Mouse (Mus musculus): ENCODE results near the gene Gm13290. TPM values are rescaled to one million over a fixed set of nuclear protein-coding genes. Genes with fewer than 3 reads are reported as not detected.
"Not testable (repeated sequence)": the region's sequence is repeated elsewhere in the genome, so short reads cannot be mapped to it uniquely, and the experiment has no call there.

Gene Gm13290
- polyA plus RNA-seq (2015; fragmentation: Nextera tagmentation; extraction: Ambion mirVana), result 0.23 TPM in 1 of 2 replicates, not detected in the other

GRCm38 (mm10) chr4:88773534-88773933, at the start of gene Gm13290:
Gene Gm13290 (plus strand): TSS chr4:88773834.
- not testable (repeated sequence) for H3K27me3 ChIP-seq; H3K36me3 ChIP-seq; H3K27ac ChIP-seq; H3K4me3 ChIP-seq (replicated peaks); ATAC-seq (replicated peaks; ENCODE audit: low FRiP score); H3K4me1 ChIP-seq; H3K9me3 ChIP-seq (replicated peaks); H3K4me2 ChIP-seq; H3K9ac ChIP-seq
- no CpG with 5 or more reads among the region's 32 CpGs for WGBS

GRCm38 (mm10) chr4:88726727-88727126, 46.9 kb upstream of the Gm13290 start:
- no peak overlapping the region for H3K9ac ChIP-seq
- H3K27me3 ChIP-seq, result no peaks in the 10 kb centered on the region
- ATAC-seq (replicated peaks; ENCODE audit: low FRiP score), result no peak
- no peaks in the 10 kb centered on the region for H3K36me3 ChIP-seq
- no peak overlapping the region for H3K4me3 ChIP-seq (replicated peaks)
- H3K4me2 ChIP-seq, result no peak overlapping the region
- no peaks in the 10 kb centered on the region for H3K9me3 ChIP-seq (replicated peaks)
- 80% methylated on average over 6 of the region's 6 CpGs for WGBS
- 0 out of 2 replicates have a peak, but pooled peaks cover 2% of the 10 kb centered on the region for H3K4me1 ChIP-seq
- H3K27ac ChIP-seq, result no peak overlapping the region

- Histone ChIP-seq H3K9me3 (replicated peaks) (no peaks in the 10 kb centered on the region), H3K27me3 (no peaks in the 10 kb centered on the region), H3K27ac (no peak overlapping the region), H3K9ac (no peak overlapping the region), H3K4me2 (no peak overlapping the region), H3K4me1 (0 out of 2 replicates have a peak, but pooled peaks cover 2% of the 10 kb centered on the region), H3K36me3 (no peaks in the 10 kb centered on the region), H3K4me3 (replicated peaks) (no peak overlapping the region)
- 6% methylated on average over 1 of the region's 1 CpGs for WGBS
- ATAC-seq (replicated peaks; ENCODE audit: low FRiP score), result no peak; the same call in 1 of the 2 replicates
These were observed 46.3 kb upstream of the Gm13290 start for GRCm38 (mm10) chr4:88727324-88727723.

- no peaks in the 10 kb centered on the region for H3K4me1 ChIP-seq
- no peak overlapping the region for H3K4me3 ChIP-seq (replicated peaks)
- H3K4me2 ChIP-seq, result no peak overlapping the region
- H3K9me3 ChIP-seq (replicated peaks), result no peaks in the 10 kb centered on the region
- no peak overlapping the region for H3K9ac ChIP-seq
- H3K27ac ChIP-seq, result no peak overlapping the region
- WGBS, result 1% methylated on average over 2 of the region's 2 CpGs
- 0 out of 2 replicates have a peak, but pooled peaks cover 4% of the 10 kb centered on the region for H3K27me3 ChIP-seq
- no peaks in the 10 kb centered on the region for H3K36me3 ChIP-seq
- 0 out of 2 replicates have a peak, but pooled peaks have one; percentile 25 for ATAC-seq (replicated peaks; ENCODE audit: low FRiP score)
These were observed 35.2 kb upstream of the Gm13290 start for GRCm38 (mm10) chr4:88738480-88738879.

- no peak for ATAC-seq (replicated peaks; ENCODE audit: low FRiP score)
- Histone ChIP-seq H3K36me3 (no peaks in the 10 kb centered on the region), H3K9me3 (replicated peaks) (no peaks in the 10 kb centered on the region), H3K9ac (no peak overlapping the region), H3K27ac (no peak overlapping the region), H3K4me3 (replicated peaks) (no peak overlapping the region), H3K4me1 (no peaks in the 10 kb centered on the region), H3K4me2 (no peak overlapping the region), H3K27me3 (0 out of 2 replicates have a peak, but pooled peaks cover 4% of the 10 kb centered on the region)
- 88% methylated on average over 6 of the region's 6 CpGs for WGBS
These were observed 34.6 kb upstream of the Gm13290 start for GRCm38 (mm10) chr4:88739036-88739435.

- no peak overlapping the region for H3K27ac ChIP-seq
- H3K36me3 ChIP-seq, result no peaks in the 10 kb centered on the region
- ATAC-seq (replicated peaks; ENCODE audit: low FRiP score), result no peak
- no peak overlapping the region for H3K4me2 ChIP-seq
- no peak overlapping the region for H3K9ac ChIP-seq
- no peak overlapping the region for H3K4me3 ChIP-seq (replicated peaks)
- 0 out of 2 replicates have a peak, but pooled peaks cover 4% of the 10 kb centered on the region for H3K27me3 ChIP-seq
- H3K9me3 ChIP-seq (replicated peaks), result no peaks in the 10 kb centered on the region
- no peaks in the 10 kb centered on the region for H3K4me1 ChIP-seq
- 81% methylated on average over 4 of the region's 4 CpGs for WGBS
These were observed 32.2 kb upstream of the Gm13290 start for GRCm38 (mm10) chr4:88741426-88741825.

GRCm38 (mm10) chr4:88742771-88743371, 30.8 kb upstream of the Gm13290 start:
- Histone ChIP-seq H3K36me3 (no peaks in the 10 kb centered on the region), H3K4me2 (no peak overlapping the region), H3K9ac (no peak overlapping the region), H3K27ac (no peak overlapping the region), H3K9me3 (replicated peaks) (no peaks in the 10 kb centered on the region), H3K27me3 (0 out of 2 replicates have a peak, but pooled peaks cover 2% of the 10 kb centered on the region), H3K4me3 (replicated peaks) (no peak overlapping the region), H3K4me1 (no peaks in the 10 kb centered on the region)
- ATAC-seq (replicated peaks; ENCODE audit: low FRiP score), result no peak
- 73% methylated on average over 7 of the region's 7 CpGs for WGBS

GRCm38 (mm10) chr4:88744207-88744606, 29.4 kb upstream of the Gm13290 start:
- no peaks in the 10 kb centered on the region for H3K27me3 ChIP-seq
- ATAC-seq (replicated peaks; ENCODE audit: low FRiP score), result no peak
- H3K9me3 ChIP-seq (replicated peaks), result no peaks in the 10 kb centered on the region
- no peaks in the 10 kb centered on the region for H3K4me1 ChIP-seq
- H3K9ac ChIP-seq, result no peak overlapping the region
- WGBS, result 66% methylated on average over 3 of the region's 3 CpGs
- no peak overlapping the region for H3K4me3 ChIP-seq (replicated peaks)
- no peak overlapping the region for H3K27ac ChIP-seq
- no peaks in the 10 kb centered on the region for H3K36me3 ChIP-seq
- H3K4me2 ChIP-seq, result no peak overlapping the region

- no peak overlapping the region for H3K4me2 ChIP-seq
- no peak for ATAC-seq (replicated peaks; ENCODE audit: low FRiP score)
- H3K27ac ChIP-seq, result no peak overlapping the region
- WGBS, result 58% methylated on average over 6 of the region's 6 CpGs
- H3K9me3 ChIP-seq (replicated peaks), result no peaks in the 10 kb centered on the region
- no peaks in the 10 kb centered on the region for H3K36me3 ChIP-seq
- H3K27me3 ChIP-seq, result no peaks in the 10 kb centered on the region
- H3K9ac ChIP-seq, result no peak overlapping the region
- no peak overlapping the region for H3K4me3 ChIP-seq (replicated peaks)
- H3K4me1 ChIP-seq, result no peaks in the 10 kb centered on the region
These were observed 23.7 kb upstream of the Gm13290 start for GRCm38 (mm10) chr4:88749926-88750325.

GRCm38 (mm10) chr4:88754818-88755340, 18.8 kb upstream of the Gm13290 start, which contains the start of gene Gm13271:
Gene Gm13271 (plus strand): TSS chr4:88754868.
- not testable (repeated sequence) for H3K4me3 ChIP-seq (replicated peaks); H3K4me2 ChIP-seq; H3K9me3 ChIP-seq (replicated peaks); H3K9ac ChIP-seq; H3K36me3 ChIP-seq; H3K27ac ChIP-seq; H3K4me1 ChIP-seq; ATAC-seq (replicated peaks; ENCODE audit: low FRiP score); H3K27me3 ChIP-seq
- WGBS, result 82% methylated on average over 15 of the region's 15 CpGs

GRCm38 (mm10) chr4:88756581-88757513, 16.8 kb upstream of the Gm13290 start:
- Histone ChIP-seq H3K27ac (peak overlapping the region; percentile 97), H3K4me3 (replicated peaks) (peak overlapping the region; percentile 56), H3K4me2 (peak overlapping the region; percentile 83), H3K9ac (peak overlapping the region; percentile 66)
- not testable (repeated sequence) for H3K27me3 ChIP-seq; H3K36me3 ChIP-seq; ATAC-seq (replicated peaks; ENCODE audit: low FRiP score); H3K4me1 ChIP-seq; H3K9me3 ChIP-seq (replicated peaks)
- WGBS, result 8% methylated on average over 29 of the region's 31 CpGs

- peak; percentile 100 for ATAC-seq (replicated peaks; ENCODE audit: low FRiP score)
- Histone ChIP-seq H3K4me3 (replicated peaks) (peak overlapping the region; percentile 56), H3K9ac (peak overlapping the region; percentile 66; the same call in 1 of the 2 replicates), H3K27ac (peak overlapping the region; percentile 97), H3K4me2 (peak overlapping the region; percentile 83)
- not testable (repeated sequence) for H3K4me1 ChIP-seq; H3K36me3 ChIP-seq; H3K27me3 ChIP-seq; H3K9me3 ChIP-seq (replicated peaks)
- 0% methylated on average over 21 of the region's 21 CpGs for WGBS
These were observed 16.0 kb upstream of the Gm13290 start for GRCm38 (mm10) chr4:88757628-88758031.

All from kidney, embryonic 15.5 days (tissue).